Mouse (Mus musculus) C2C12 (cell line): ENCODE data around the gene Suco.

Source experiments
- CEBPB ChIP-seq: IDR thresholded peaks from one replicate; pipeline ENCODE4 v1.6.1; 2011; ENCODE audit warnings: low read depth, mild to moderate bottlenecking, control low read depth, moderate library complexity
- CTCF ChIP-seq: IDR thresholded peaks from one replicate; pipeline ENCODE4 v1.5.1; 2011; ENCODE audit not compliant: control insufficient read depth, insufficient read depth, insufficient read length
- FOSL1 ChIP-seq: IDR thresholded peaks from one replicate; pipeline ENCODE4 v1.8.0; 2011; ENCODE audit warnings: mild to moderate bottlenecking, low read length; ENCODE audit not compliant: poor library complexity, insufficient read depth, severe bottlenecking
- MAX ChIP-seq: IDR thresholded peaks from one replicate; pipeline ENCODE4 v1.6.1; 2011; ENCODE audit warnings: mild to moderate bottlenecking, control low read depth
- MYOD1 ChIP-seq: IDR thresholded peaks from one replicate; pipeline ENCODE4 v1.6.1; 2011; ENCODE audit warnings: low read depth; ENCODE audit not compliant: control insufficient read depth, insufficient read length
- MYOG ChIP-seq: IDR thresholded peaks from one replicate; pipeline ENCODE4 v1.6.1; 2011; ENCODE audit not compliant: control insufficient read depth, insufficient read length; ENCODE audit errors: extremely low read depth
- USF1 ChIP-seq: IDR thresholded peaks from one replicate; pipeline ENCODE4 v1.6.1; 2011; ENCODE audit warnings: low read depth, mild to moderate bottlenecking, control low read depth, moderate library complexity

DNA sequence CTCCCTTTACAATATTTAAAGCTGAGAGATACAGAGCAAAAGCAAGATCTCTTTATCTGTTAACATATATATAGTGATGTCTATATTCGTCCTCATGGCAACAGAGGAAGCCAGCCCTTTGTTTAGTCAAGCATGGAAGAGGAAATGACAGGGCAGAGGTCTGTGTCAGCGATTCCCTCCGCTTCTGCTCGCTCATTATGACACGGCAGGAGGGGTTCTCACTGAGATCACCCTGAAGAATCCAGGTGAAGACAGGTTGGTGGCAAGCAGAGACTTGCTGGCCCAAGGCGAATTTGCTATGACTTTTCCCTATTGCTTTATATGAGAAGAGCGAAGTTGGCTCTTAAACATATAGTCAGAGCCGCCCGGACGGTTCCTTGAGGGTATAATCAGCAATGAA, 19.6 kb upstream of the Suco start:
- TF ChIP-seq CTCF (no peak), MYOG (no peak), MAX (no peak), MYOD1 (no peak), USF1 (no peak), CEBPB (no peak), FOSL1 (no peak)
